Mouse (Mus musculus): ENCODE results near the gene Taf12.

GRCm38 (mm10) chr4:132241208-132241607 is 33.0 kb upstream of the Taf12 start:
- TF ChIP-seq CTCF (IDR thresholded peaks at IDR 0.05) (no peak), POLR2A (IDR thresholded peaks at IDR 0.05; ENCODE audit: insufficient read depth, low read depth, low read length) (no peak)
